Mouse (Mus musculus): Measurements from ENCODE around the gene Borcs7. TPM values are rescaled to one million over a fixed set of nuclear protein-coding genes. Genes with fewer than 3 reads are reported as not detected.

Gene Borcs7
- polyA plus RNA-seq, 1 experiment from 2014 or later, result 18.0 TPM

DNA sequence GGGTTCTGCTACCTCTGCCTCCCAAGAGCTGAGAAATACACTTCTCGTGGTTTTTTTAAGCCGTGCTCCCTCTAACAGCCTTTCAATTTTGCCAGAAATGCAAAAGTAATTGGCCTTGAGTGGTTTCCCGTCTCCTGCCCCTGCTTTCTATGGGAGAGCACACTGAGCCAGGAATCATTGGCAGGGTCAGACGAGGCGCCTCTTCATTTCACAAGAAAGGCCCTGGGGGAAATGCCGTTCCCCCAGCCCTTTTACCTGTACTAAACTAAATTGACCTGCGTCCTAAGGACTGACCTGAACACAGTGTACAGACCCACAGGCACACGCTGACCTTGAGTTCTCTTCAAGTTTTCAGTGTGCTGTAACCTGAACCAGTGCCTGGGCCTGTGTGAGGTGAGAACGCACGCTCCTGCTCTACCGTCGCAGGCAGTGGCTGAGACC is 43.6 kb upstream of the Borcs7 start:
- no peak for DNase-seq (ENCODE audit: low spot score)
- no peaks in the 10 kb centered on the region for H3K27me3 ChIP-seq (replicated peaks; ENCODE audit: control insufficient read depth, insufficient read depth, low read length)
- WGBS, result 87% methylated on average over 12 of the region's 12 CpGs
- no peak overlapping the region for H3K9ac ChIP-seq (ENCODE audit: low read length)
- no peak overlapping the region for H3K4me3 ChIP-seq (ENCODE audit: low read depth, low read length)
- no peaks in the 10 kb centered on the region for H3K9me3 ChIP-seq (ENCODE audit: control insufficient read depth, low read length)
- no peak overlapping the region for H3K27ac ChIP-seq (ENCODE audit: low read depth)
- H3K4me2 ChIP-seq (ENCODE audit: low read length), result no peak overlapping the region
- no peak for ATAC-seq (replicated peaks; ENCODE audit: low FRiP score, low TSS enrichment, low read depth)
- peaks cover 34% of the 10 kb centered on the region for H3K36me3 ChIP-seq (ENCODE audit: control insufficient read depth, insufficient read depth, low read length)
- H3K4me1 ChIP-seq (replicated peaks; ENCODE audit: control insufficient read depth, insufficient read depth, low read length), result peaks cover 29% of the 10 kb centered on the region

DNA sequence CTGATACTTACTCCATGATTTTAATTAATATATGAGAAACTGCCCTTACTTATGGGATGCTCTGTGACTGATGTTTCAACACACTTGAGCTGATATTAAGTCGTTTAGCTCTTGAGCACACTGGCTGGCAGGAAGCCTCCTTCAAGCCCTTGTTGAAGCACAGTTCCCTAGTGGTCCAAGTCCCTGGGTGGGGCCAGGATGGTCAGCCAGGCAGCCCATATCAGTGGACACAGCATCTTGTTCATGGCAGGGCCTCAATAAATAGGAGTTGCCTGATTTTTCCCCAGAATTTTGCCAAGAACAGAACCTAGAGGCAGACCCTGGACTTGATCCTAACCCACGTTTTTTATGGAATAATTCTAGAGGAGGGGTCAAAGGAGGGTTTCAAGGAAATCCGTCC is 42.5 kb upstream of the Borcs7 start:
- no peak for ATAC-seq (replicated peaks; ENCODE audit: low FRiP score, low TSS enrichment, low read depth)
- WGBS, result 79% methylated on average over 3 of the region's 3 CpGs
- H3K4me1 ChIP-seq (replicated peaks; ENCODE audit: control insufficient read depth, insufficient read depth, low read length), result peaks cover 17% of the 10 kb centered on the region

DNA sequence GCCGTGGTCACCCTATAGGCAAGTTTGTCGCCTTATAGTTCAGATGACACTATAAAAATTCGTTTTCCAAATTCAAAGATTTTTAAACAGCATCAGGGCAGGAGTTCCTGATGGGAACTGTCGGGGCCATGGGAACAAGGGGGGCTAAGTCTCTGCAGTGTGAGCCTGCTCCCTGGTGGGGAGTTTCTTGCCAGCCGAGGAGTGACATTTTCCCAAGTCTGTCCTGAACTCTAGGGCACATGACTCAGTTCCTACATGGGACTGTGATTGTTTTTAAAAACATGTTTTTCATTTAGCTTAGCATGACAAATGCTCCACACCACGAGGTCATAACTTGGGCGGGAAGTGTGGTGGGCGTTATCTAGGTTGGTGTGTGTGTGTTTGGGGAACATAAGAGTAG is 41.9 kb upstream of the Borcs7 start:
- 86% methylated on average over 8 of the region's 8 CpGs for WGBS
- ATAC-seq (replicated peaks; ENCODE audit: low FRiP score, low TSS enrichment, low read depth), result no peak
- no peak overlapping the region for H3K4me2 ChIP-seq (ENCODE audit: low read length)
- H3K36me3 ChIP-seq (ENCODE audit: control insufficient read depth, insufficient read depth, low read length), result peaks cover 43% of the 10 kb centered on the region
- H3K9ac ChIP-seq (ENCODE audit: low read length), result no peak overlapping the region
- H3K27me3 ChIP-seq (replicated peaks; ENCODE audit: control insufficient read depth, insufficient read depth, low read length), result no peaks in the 10 kb centered on the region
- H3K4me3 ChIP-seq (ENCODE audit: low read depth, low read length), result no peak overlapping the region
- H3K4me1 ChIP-seq (replicated peaks; ENCODE audit: control insufficient read depth, insufficient read depth, low read length), result peaks cover 11% of the 10 kb centered on the region
- no peak overlapping the region for H3K27ac ChIP-seq (ENCODE audit: low read depth)
- DNase-seq (ENCODE audit: low spot score), result no peak
- no peaks in the 10 kb centered on the region for H3K9me3 ChIP-seq (ENCODE audit: control insufficient read depth, low read length)

More for the DNA sequence above, 42.5 kb upstream of the Borcs7 start:
- Histone ChIP-seq H3K9ac (ENCODE audit: low read length) (no peak overlapping the region), H3K27ac (ENCODE audit: low read depth) (no peak overlapping the region), H3K36me3 (ENCODE audit: control insufficient read depth, insufficient read depth, low read length) (peaks cover 39% of the 10 kb centered on the region), H3K4me3 (ENCODE audit: low read depth, low read length) (no peak overlapping the region), H3K27me3 (replicated peaks; ENCODE audit: control insufficient read depth, insufficient read depth, low read length) (no peaks in the 10 kb centered on the region), H3K4me2 (ENCODE audit: low read length) (no peak overlapping the region), H3K9me3 (ENCODE audit: control insufficient read depth, low read length) (no peaks in the 10 kb centered on the region)
- no peak for DNase-seq (ENCODE audit: low spot score)

DNA sequence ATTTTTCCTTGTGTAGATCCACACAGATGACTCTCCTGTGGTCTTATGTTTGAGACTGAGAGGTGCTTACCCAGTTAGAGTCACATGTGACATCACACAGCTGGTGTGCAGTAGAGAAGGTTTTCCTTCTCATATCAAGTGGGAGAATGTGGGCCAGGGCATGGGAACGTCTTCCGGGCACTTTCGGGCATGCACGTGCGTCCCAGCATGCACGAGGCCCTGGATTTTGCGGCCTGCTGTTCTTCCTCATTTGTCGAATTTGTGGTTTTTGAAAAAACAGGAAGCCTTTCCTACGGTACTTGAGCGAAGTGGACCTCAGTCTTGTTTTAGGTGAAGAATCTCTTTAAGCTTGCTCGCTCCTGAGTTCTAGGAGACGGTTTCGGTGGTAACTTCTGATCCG is 41.1 kb upstream of the Borcs7 start:
- peaks cover 6% of the 10 kb centered on the region for H3K4me1 ChIP-seq (replicated peaks; ENCODE audit: control insufficient read depth, insufficient read depth, low read length)
- H3K9ac ChIP-seq (ENCODE audit: low read length), result no peak overlapping the region
- H3K36me3 ChIP-seq (ENCODE audit: control insufficient read depth, insufficient read depth, low read length), result peaks cover 49% of the 10 kb centered on the region
- H3K4me2 ChIP-seq (ENCODE audit: low read length), result no peak overlapping the region
- no peak overlapping the region for H3K4me3 ChIP-seq (ENCODE audit: low read depth, low read length)
- 94% methylated on average over 14 of the region's 14 CpGs for WGBS
- ATAC-seq (replicated peaks; ENCODE audit: low FRiP score, low TSS enrichment, low read depth) (no peak), DNase-seq (ENCODE audit: low spot score) (no peak)
- H3K27me3 ChIP-seq (replicated peaks; ENCODE audit: control insufficient read depth, insufficient read depth, low read length), result no peaks in the 10 kb centered on the region
- H3K9me3 ChIP-seq (ENCODE audit: control insufficient read depth, low read length), result no peaks in the 10 kb centered on the region
- H3K27ac ChIP-seq (ENCODE audit: low read depth), result no peak overlapping the region

DNA sequence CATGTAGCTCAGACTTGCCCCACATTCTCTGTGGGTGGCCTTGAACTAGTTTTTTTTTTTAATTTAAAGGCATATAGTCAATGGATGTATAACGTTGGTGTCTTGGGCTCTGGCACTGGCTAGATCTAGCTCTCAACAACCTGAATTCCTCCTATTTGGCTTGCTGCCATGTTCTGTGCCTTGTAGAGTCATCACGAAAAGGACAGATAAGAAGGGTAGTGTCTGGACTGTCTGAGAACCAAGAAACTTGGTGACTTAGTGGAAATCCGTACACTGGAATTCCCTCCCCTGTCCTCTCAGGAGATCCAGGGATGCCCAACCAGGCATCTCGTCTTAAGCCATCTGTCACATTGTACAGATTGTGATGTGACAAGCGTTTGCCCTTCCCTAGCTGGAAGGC is 36.5 kb upstream of the Borcs7 start:
- Histone ChIP-seq H3K36me3 (ENCODE audit: control insufficient read depth, insufficient read depth, low read length) (peaks cover 56% of the 10 kb centered on the region), H3K4me2 (ENCODE audit: low read length) (no peak overlapping the region), H3K4me3 (ENCODE audit: low read depth, low read length) (no peak overlapping the region), H3K9me3 (ENCODE audit: control insufficient read depth, low read length) (no peaks in the 10 kb centered on the region), H3K9ac (ENCODE audit: low read length) (no peak overlapping the region), H3K27me3 (replicated peaks; ENCODE audit: control insufficient read depth, insufficient read depth, low read length) (no peaks in the 10 kb centered on the region), H3K4me1 (replicated peaks; ENCODE audit: control insufficient read depth, insufficient read depth, low read length) (no peaks in the 10 kb centered on the region), H3K27ac (ENCODE audit: low read depth) (no peak overlapping the region)
- WGBS, result 83% methylated on average over 5 of the region's 5 CpGs
- DNase-seq (ENCODE audit: low spot score) (no peak), ATAC-seq (replicated peaks; ENCODE audit: low FRiP score, low TSS enrichment, low read depth) (no peak)

DNA sequence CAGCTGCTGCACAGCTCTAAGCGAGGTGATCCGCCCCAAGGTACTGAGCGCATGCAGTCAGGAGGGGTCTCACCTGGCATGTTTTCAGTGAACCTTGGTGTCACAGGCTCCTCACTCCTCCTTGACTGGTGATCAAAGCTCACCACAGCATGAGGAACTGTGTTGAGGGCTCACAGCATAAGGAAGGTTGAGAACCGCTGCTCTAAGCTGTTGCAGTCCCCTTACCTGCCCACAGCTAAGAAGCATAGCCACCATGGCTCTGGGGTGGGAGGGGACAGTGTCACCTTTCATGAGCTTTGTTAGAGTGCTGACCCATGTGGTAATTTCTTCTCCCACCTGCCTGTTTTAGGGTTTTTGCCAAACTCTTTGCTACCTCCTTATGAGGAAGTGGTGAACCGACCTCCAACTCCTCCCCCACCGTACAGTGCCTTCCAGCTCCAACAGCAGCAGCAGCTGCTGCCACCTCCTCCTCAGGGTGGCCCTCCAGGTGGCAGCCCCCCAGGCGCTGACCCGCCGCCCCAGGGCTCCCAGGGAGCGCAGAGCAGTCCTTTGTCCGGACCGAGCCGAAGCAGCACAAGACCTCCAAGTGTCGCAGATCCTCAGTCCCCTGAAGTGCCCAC is 36.0 kb upstream of the Borcs7 start:
- H3K27ac ChIP-seq (ENCODE audit: low read depth), result no peak overlapping the region
- no peak overlapping the region for H3K4me2 ChIP-seq (ENCODE audit: low read length)
- no peaks in the 10 kb centered on the region for H3K27me3 ChIP-seq (replicated peaks; ENCODE audit: control insufficient read depth, insufficient read depth, low read length)
- no peaks in the 10 kb centered on the region for H3K9me3 ChIP-seq (ENCODE audit: control insufficient read depth, low read length)
- no peak overlapping the region for H3K9ac ChIP-seq (ENCODE audit: low read length)
- ATAC-seq (replicated peaks; ENCODE audit: low FRiP score, low TSS enrichment, low read depth) (no peak), DNase-seq (ENCODE audit: low spot score) (no peak)
- 95% methylated on average over 14 of the region's 14 CpGs for WGBS
- H3K4me1 ChIP-seq (replicated peaks; ENCODE audit: control insufficient read depth, insufficient read depth, low read length), result no peaks in the 10 kb centered on the region
- H3K36me3 ChIP-seq (ENCODE audit: control insufficient read depth, insufficient read depth, low read length), result peaks cover 52% of the 10 kb centered on the region
- no peak overlapping the region for H3K4me3 ChIP-seq (ENCODE audit: low read depth, low read length)

DNA sequence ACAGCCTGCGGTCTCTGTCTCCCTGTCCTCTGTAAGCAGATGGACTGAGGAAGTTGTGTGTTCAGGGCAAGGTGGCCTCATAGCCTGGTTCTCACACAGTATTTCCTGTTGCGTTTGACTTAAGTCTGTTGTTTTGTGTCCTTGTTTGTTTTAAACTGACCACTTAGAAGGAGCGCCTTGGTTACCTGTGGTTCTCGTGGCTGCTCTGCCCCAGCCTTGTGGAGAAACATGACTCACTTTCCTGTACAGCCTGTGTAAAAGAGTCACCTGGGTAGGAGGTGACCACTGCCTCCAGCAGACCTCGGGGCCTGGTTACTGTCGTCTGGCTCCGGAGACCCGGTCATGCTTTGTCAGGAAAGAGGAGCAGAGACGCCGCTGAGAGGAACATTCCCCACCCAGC is 34.1 kb upstream of the Borcs7 start:
- WGBS, result 87% methylated on average over 10 of the region's 10 CpGs
- no peak overlapping the region for H3K27ac ChIP-seq (ENCODE audit: low read depth)
- H3K9me3 ChIP-seq (ENCODE audit: control insufficient read depth, low read length), result no peaks in the 10 kb centered on the region
- peaks cover 50% of the 10 kb centered on the region for H3K36me3 ChIP-seq (ENCODE audit: control insufficient read depth, insufficient read depth, low read length)
- no peak overlapping the region for H3K9ac ChIP-seq (ENCODE audit: low read length)
- H3K4me1 ChIP-seq (replicated peaks; ENCODE audit: control insufficient read depth, insufficient read depth, low read length), result no peaks in the 10 kb centered on the region
- DNase-seq (ENCODE audit: low spot score) (no peak), ATAC-seq (replicated peaks; ENCODE audit: low FRiP score, low TSS enrichment, low read depth) (no peak)
- no peaks in the 10 kb centered on the region for H3K27me3 ChIP-seq (replicated peaks; ENCODE audit: control insufficient read depth, insufficient read depth, low read length)
- H3K4me3 ChIP-seq (ENCODE audit: low read depth, low read length), result no peak overlapping the region
- no peak overlapping the region for H3K4me2 ChIP-seq (ENCODE audit: low read length)

DNA sequence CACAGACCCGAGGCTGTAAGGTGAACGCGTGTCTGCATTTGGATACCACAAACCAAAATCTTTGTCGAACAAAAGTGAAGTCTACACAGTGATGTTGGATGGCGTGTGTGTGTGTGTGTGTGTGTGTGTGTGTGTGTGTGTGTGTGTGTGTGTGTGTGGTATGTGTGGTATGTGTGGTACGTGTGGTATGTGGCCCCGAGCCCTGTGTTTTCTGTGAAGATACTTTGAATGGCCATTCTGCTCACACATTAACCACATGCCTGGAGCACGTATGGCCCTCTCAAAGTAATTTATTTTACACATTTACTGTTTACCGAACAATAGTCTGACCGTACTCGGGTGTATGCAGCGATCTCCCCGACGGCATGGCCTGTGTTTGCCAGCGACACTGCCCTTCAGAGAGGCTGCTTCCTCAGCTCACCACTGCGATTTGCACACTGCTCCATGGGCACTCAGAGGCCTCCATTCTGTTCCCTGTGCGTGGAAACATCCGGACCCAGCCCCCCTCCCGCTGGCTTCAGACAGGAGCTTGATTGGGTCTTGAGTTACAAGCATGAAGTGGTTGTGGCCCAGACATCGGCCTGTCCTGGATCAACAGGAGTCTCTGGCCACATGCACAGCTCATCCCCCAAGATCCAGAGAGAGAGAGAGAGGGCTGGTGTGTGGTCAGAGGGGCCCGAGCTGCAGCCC is 33.4 kb upstream of the Borcs7 start:
- DNase-seq (ENCODE audit: low spot score), result no peak
- no peaks in the 10 kb centered on the region for H3K4me1 ChIP-seq (replicated peaks; ENCODE audit: control insufficient read depth, insufficient read depth, low read length)
- no peaks in the 10 kb centered on the region for H3K9me3 ChIP-seq (ENCODE audit: control insufficient read depth, low read length)
- H3K36me3 ChIP-seq (ENCODE audit: control insufficient read depth, insufficient read depth, low read length), result peaks cover 50% of the 10 kb centered on the region
- no peak for ATAC-seq (replicated peaks; ENCODE audit: low FRiP score, low TSS enrichment, low read depth)
- no peak overlapping the region for H3K9ac ChIP-seq (ENCODE audit: low read length)
- H3K4me2 ChIP-seq (ENCODE audit: low read length), result no peak overlapping the region
- H3K27me3 ChIP-seq (replicated peaks; ENCODE audit: control insufficient read depth, insufficient read depth, low read length), result no peaks in the 10 kb centered on the region
- no peak overlapping the region for H3K27ac ChIP-seq (ENCODE audit: low read depth)
- no peak overlapping the region for H3K4me3 ChIP-seq (ENCODE audit: low read depth, low read length)
- WGBS, result 90% methylated on average over 21 of the region's 21 CpGs
